Mouse (Mus musculus) lung, adult 2 months (tissue): Measurements from ENCODE around the gene Tbc1d9b.

ENCODE experiments used
- CTCF ChIP-seq: fragments of 200-500 bp; IDR thresholded peaks from 2 replicates; pipeline ENCODE4 v1.5.1; 2011; ENCODE audit warnings: mild to moderate bottlenecking, low read length, control low read depth; ENCODE audit not compliant: insufficient read depth
- POLR2A ChIP-seq: fragments of 200-500 bp; IDR thresholded peaks from 2 replicates; pipeline ENCODE4 v1.6.1; 2011; ENCODE audit warnings: low read depth, mild to moderate bottlenecking, control low read depth, low read length, borderline replicate concordance; ENCODE audit errors: extremely low read depth

DNA sequence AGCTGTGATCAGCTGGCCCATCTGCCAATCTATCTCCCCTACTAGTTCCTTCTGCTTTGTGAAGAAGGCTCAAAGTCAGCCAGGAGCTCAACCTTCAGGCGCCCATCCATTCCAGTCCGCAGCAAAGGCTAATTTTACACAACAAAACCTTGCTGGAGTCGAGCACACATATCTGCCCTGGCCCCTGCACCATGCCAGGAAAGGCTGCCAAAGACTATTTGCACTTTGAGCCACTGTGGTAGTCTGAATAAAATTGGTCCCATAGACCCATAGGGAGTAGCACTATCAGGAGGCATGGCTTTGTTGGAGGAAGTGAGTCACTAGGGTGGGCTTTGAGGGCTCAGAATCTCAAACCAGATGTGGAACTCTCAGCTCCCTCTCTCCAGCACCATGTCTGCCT, 74.2 kb downstream of the Tbc1d9b start:
- no peak for TF ChIP-seq POLR2A
- no peak for TF ChIP-seq CTCF
